Mouse (Mus musculus): ENCODE data around the gene Tm2d1. TPM values are rescaled to one million over a fixed set of nuclear protein-coding genes. Genes with fewer than 3 reads are reported as not detected.

The Tm2d1 gene
- polyA plus RNA-seq, 1 experiment from 2014 or later = 102 TPM

Other genes starting within 250 kb of the Tm2d1 start
- gene Patj, start 12.5 kb upstream of the Tm2d1 start, polyA plus RNA-seq (2015; fragmentation: Nextera tagmentation; extraction: Ambion mirVana) = 7.6 and 8.9 TPM in 2 replicates